Mouse (Mus musculus): ENCODE measurements around the gene Map1a. TPM values are rescaled to one million over a fixed set of nuclear protein-coding genes. Genes with fewer than 3 reads are reported as not detected.

Gene Map1a
- polyA plus RNA-seq, 1 experiment = 252 TPM

- Histone ChIP-seq H3K27ac (ENCODE audit: insufficient read depth, low read length) (peak within 1 kb of the TSS; percentile 91), H3K4me3 (ENCODE audit: insufficient read depth, low read length) (peak within 1 kb of the TSS; percentile 93), H3K4me1 (ENCODE audit: control insufficient read depth, insufficient read depth, low read length) (peaks cover 2% of the 10 kb centered on the region)
- peak; percentile 39; the same call in 1 of the 2 replicates for TF ChIP-seq POLR2A (IDR thresholded peaks at IDR 0.05; ENCODE audit: extremely low read depth, insufficient read depth, low read length)
- peak; percentile 81 for TF ChIP-seq CTCF (IDR thresholded peaks at IDR 0.05; ENCODE audit: extremely low read depth, insufficient read depth, low read length)
These were observed 65.6 kb downstream of the Map1a start, which contains the start of gene Ppip5k1 for GRCm38 (mm10) chr2:121354820-121355592. Gene Ppip5k1, minus strand, starts transcription at chr2:121355396.

DNA sequence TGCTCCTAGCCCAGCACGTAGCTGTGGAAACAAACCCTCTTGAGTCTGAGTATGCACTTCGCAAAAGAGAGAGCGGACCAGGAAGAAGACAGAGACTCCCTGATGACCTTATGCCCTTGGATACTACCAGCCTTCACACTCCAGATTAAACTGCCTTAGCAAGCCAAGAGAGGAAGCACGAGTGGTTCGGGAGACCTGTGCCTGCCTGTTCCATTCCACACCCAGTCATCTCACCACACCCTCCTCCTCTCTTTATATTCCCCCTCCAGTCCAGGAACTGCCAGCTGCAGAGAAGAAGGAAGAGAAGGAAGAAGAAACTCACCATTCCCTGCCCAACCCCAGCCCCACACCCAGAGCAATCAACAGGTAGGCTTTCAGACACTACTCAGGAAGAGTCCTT lies 68.1 kb downstream of the Map1a start, which contains the start of gene Ckmt1:
TSS of gene Ckmt1 (plus strand) at position 221 of the 400 bp plus-strand sequence.
- peaks cover 5% of the 10 kb centered on the region for H3K4me1 ChIP-seq (ENCODE audit: control insufficient read depth, insufficient read depth, low read length)
- H3K27ac ChIP-seq (ENCODE audit: insufficient read depth, low read length) = peak within 1 kb of the TSS; percentile 57
- TF ChIP-seq POLR2A (IDR thresholded peaks at IDR 0.05; ENCODE audit: extremely low read depth, insufficient read depth, low read length) (no peak), CTCF (IDR thresholded peaks at IDR 0.05; ENCODE audit: extremely low read depth, insufficient read depth, low read length) (no peak)
- peak within 1 kb of the TSS; percentile 87 for H3K4me3 ChIP-seq (ENCODE audit: insufficient read depth, low read length)

DNA sequence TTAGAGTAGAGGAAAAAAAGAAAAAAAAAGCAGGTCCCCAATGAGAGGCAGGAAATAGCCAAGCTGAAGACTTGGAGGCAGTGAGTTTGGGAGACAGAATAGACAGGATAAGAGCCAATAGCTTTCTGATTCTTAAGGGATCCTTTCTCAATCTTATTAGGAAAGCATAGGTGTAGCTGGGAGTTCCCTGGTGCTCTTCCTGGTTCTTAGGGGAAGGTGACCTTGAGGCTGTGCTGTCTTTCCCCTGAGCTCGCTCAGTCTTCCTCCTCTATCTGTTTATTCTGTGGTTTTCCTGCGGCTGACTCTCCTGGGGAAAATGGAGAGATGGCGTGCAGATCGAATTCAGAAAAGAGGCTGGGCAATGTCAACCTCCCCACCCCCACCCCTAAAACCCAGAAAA lies 68.6 kb downstream of the Map1a start:
- H3K4me1 ChIP-seq (ENCODE audit: control insufficient read depth, insufficient read depth, low read length) = peaks cover 5% of the 10 kb centered on the region
- peak overlapping the region; percentile 87 for H3K4me3 ChIP-seq (ENCODE audit: insufficient read depth, low read length)
- peak overlapping the region; percentile 2; the same call in 1 of the 2 replicates for H3K27ac ChIP-seq (ENCODE audit: insufficient read depth, low read length)
- TF ChIP-seq POLR2A (IDR thresholded peaks at IDR 0.05; ENCODE audit: extremely low read depth, insufficient read depth, low read length) = no peak
- no peak for TF ChIP-seq CTCF (IDR thresholded peaks at IDR 0.05; ENCODE audit: extremely low read depth, insufficient read depth, low read length)

DNA sequence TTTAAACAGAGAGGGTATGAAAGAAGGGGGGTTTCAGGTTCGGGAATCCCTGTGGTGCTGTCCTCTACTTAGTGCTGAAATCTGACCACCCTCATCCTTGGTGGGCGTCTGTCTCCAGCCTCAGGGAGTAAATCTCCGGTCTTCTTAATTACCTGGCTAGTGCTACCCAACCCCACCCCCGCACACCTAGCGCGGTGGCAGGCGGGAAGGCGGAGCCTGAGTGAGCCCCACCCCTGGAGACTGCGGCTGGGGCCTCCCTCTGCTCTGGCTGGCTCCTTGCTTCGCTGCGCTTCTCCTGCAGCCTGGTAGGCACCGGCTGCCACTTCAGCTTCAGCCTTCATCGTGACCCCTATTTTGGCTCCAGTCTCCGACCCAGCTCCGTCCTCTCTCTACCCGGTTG lies 69.0 kb downstream of the Map1a start:
- H3K27ac ChIP-seq (ENCODE audit: insufficient read depth, low read length) = peak overlapping the region; percentile 57
- peaks cover 5% of the 10 kb centered on the region for H3K4me1 ChIP-seq (ENCODE audit: control insufficient read depth, insufficient read depth, low read length)
- H3K4me3 ChIP-seq (ENCODE audit: insufficient read depth, low read length) = peak overlapping the region; percentile 87
- peak; percentile 93 for TF ChIP-seq POLR2A (IDR thresholded peaks at IDR 0.05; ENCODE audit: extremely low read depth, insufficient read depth, low read length)
- no peak for TF ChIP-seq CTCF (IDR thresholded peaks at IDR 0.05; ENCODE audit: extremely low read depth, insufficient read depth, low read length)

DNA sequence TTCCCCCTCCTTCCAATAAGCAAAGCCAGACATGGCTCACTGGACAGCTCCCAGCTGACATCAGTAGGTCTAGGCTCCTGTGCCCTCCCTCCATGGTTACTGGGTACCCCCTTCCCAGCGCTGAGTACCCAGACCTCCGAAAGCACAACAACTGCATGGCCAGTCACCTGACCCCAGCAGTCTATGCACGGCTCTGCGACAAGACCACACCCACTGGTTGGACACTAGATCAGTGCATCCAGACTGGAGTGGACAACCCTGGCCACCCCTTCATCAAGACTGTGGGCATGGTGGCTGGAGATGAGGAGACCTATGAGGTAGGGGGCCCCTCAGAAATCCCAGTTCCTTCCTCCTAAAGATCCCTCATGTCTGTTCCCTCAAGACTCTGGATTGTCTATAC lies 70.1 kb downstream of the Map1a start:
- Histone ChIP-seq H3K4me3 (ENCODE audit: insufficient read depth, low read length) (peak overlapping the region; percentile 87), H3K4me1 (ENCODE audit: control insufficient read depth, insufficient read depth, low read length) (peaks cover 8% of the 10 kb centered on the region), H3K27ac (ENCODE audit: insufficient read depth, low read length) (no peak overlapping the region)
- TF ChIP-seq CTCF (IDR thresholded peaks at IDR 0.05; ENCODE audit: extremely low read depth, insufficient read depth, low read length) = no peak
- no peak for TF ChIP-seq POLR2A (IDR thresholded peaks at IDR 0.05; ENCODE audit: extremely low read depth, insufficient read depth, low read length)

Other genes starting within 250 kb of the Map1a start
- gene Tgm5, start 203.8 kb upstream of the Map1a start, polyA plus RNA-seq (2012; rRNA removed) = 0.04 and 0.08 TPM in 2 replicates
- gene Tgm7, start 179.8 kb upstream of the Map1a start, polyA plus RNA-seq (2012; rRNA removed) = 0.58 and 0.62 TPM in 2 replicates
- 17.0 and 19.6 TPM in 2 replicates for gene Adal, start 149.2 kb upstream of the Map1a start, polyA plus RNA-seq (2012; rRNA removed)
- 4.8 and 6.3 TPM in 2 replicates for gene Lcmt2, start 148.9 kb upstream of the Map1a start, polyA plus RNA-seq (2012; rRNA removed)
- gene Tubgcp4, start 118.9 kb upstream of the Map1a start, polyA plus RNA-seq (2012; rRNA removed) = 31.3 and 34.5 TPM in 2 replicates
- gene Zscan29, start 118.5 kb upstream of the Map1a start, polyA plus RNA-seq (2012; rRNA removed) = 3.5 TPM in 2 replicates
- gene Trp53bp1, start 18.2 kb upstream of the Map1a start, polyA plus RNA-seq (2012; rRNA removed) = 63.6 and 64.0 TPM in 2 replicates
- gene Ppip5k1, start 65.8 kb downstream of the Map1a start, polyA plus RNA-seq (2012; rRNA removed) = 95.8 and 103 TPM in 2 replicates
- 306 and 309 TPM in 2 replicates for gene Ckmt1, start 68.1 kb downstream of the Map1a start, polyA plus RNA-seq (2012; rRNA removed)
- 0.17 and 0.30 TPM in 2 replicates for gene Strc, start 97.6 kb downstream of the Map1a start, polyA plus RNA-seq (2012; rRNA removed)
- 99.2 and 106 TPM in 2 replicates for gene Pdia3, start 124.2 kb downstream of the Map1a start, polyA plus RNA-seq (2012; rRNA removed)
- gene Catsper2, start 124.2 kb downstream of the Map1a start, polyA plus RNA-seq (2012; rRNA removed) = 7.0 and 7.4 TPM in 2 replicates
- 0.06 and 0.08 TPM in 2 replicates for gene Ell3, start 154.7 kb downstream of the Map1a start, polyA plus RNA-seq (2012; rRNA removed)
- gene Serf2, start 159.6 kb downstream of the Map1a start, polyA plus RNA-seq (2012; rRNA removed) = 313 and 355 TPM in 2 replicates
- gene Hypk, start 163.7 kb downstream of the Map1a start, polyA plus RNA-seq (2012; rRNA removed) = 26.5 and 29.9 TPM in 2 replicates
- 0.69 and 1.0 TPM in 2 replicates for gene Serinc4, start 167.2 kb downstream of the Map1a start, polyA plus RNA-seq (2012; rRNA removed)
- 28.6 and 29.0 TPM in 2 replicates for gene Mfap1b, start 184.5 kb downstream of the Map1a start, polyA plus RNA-seq (2012; rRNA removed)
- 17.2 and 17.8 TPM in 2 replicates for gene Mfap1a, start 217.1 kb downstream of the Map1a start, polyA plus RNA-seq (2012; rRNA removed)
- 2.9 and 3.7 TPM in 2 replicates for gene Wdr76, start 217.1 kb downstream of the Map1a start, polyA plus RNA-seq (2012; rRNA removed)